Mouse (Mus musculus) hematopoietic stem cell, adult 5-6 weeks (primary cell): ENCODE measurements at regions not wholly inside any gene's neighbourhood (a gene's known extent, or its start where the extent isn't known, plus 50 kb on each side); places are given as distances from the start of the nearest gene placed in this dataset.

Source experiments
- ATAC-seq, 2 experiments: fragments of 125-278 bp in 1 of 2; replicated peaks in 1 of 2; 2 replicates each; pipeline ENCODE4 v1.8.0; 2016 to 2017; ENCODE audit warnings: inconsistent platforms in 2 of 2, mild to moderate bottlenecking in 2 of 2, moderate number of reproducible peaks in 2 of 2, low read depth in 1 of 2, moderate TSS enrichment in 1 of 2; ENCODE audit not compliant: low FRiP score in 2 of 2, poor library complexity in 2 of 2, severe bottlenecking in 2 of 2, insufficient read depth in 1 of 2, low TSS enrichment in 1 of 2

- ATAC-seq, result no peak
Observed at GRCm38 (mm10) chr16:30151104-30151503, 86.9 kb downstream of the Hes1 start.

- peak; percentile 93 to 98 for ATAC-seq
Observed at GRCm38 (mm10) chr16:30155070-30155469, 90.9 kb downstream of the Hes1 start.

GRCm38 (mm10) chr16:30155486-30156246 is 91.5 kb downstream of the Hes1 start:
- ATAC-seq, result 0 out of 4 replicates have a peak, but pooled peaks of 1 of the 2 experiments have one; percentile 3

GRCm38 (mm10) chr16:30158184-30158583 is 94.0 kb downstream of the Hes1 start:
- ATAC-seq, result no peak

GRCm38 (mm10) chr16:30160399-30160798 is 96.2 kb downstream of the Hes1 start:
- peak; percentile 45 to 49 for ATAC-seq

- no peak for ATAC-seq
Observed at GRCm38 (mm10) chr16:30163303-30163702, 99.1 kb downstream of the Hes1 start.

GRCm38 (mm10) chr16:30165667-30166180 is 101.5 kb downstream of the Hes1 start:
- no peak for ATAC-seq

- ATAC-seq, result peak; percentile 88 to 91
Observed at GRCm38 (mm10) chr16:30171381-30172079, 95.8 kb downstream of the Cpn2 start.

- no peak for ATAC-seq
Observed at GRCm38 (mm10) chr16:30172136-30172731, 95.1 kb downstream of the Cpn2 start.

- peak in 1 of 2 experiments; percentile 46; a peak in 2 of 4 replicates for ATAC-seq
Observed at GRCm38 (mm10) chr16:30172798-30173202, 94.5 kb downstream of the Cpn2 start.

GRCm38 (mm10) chr16:30173953-30174874 is 93.1 kb downstream of the Cpn2 start:
- no peak for ATAC-seq

- no peak for ATAC-seq
Observed at GRCm38 (mm10) chr16:30176306-30176705, 91.0 kb downstream of the Cpn2 start.

GRCm38 (mm10) chr16:30177769-30178168 is 89.5 kb downstream of the Cpn2 start:
- ATAC-seq, result no peak

- ATAC-seq, result no peak
Observed at GRCm38 (mm10) chr16:30178596-30178995, 88.7 kb downstream of the Cpn2 start.

GRCm38 (mm10) chr16:30179504-30179976 is 87.8 kb downstream of the Cpn2 start:
- ATAC-seq, result peak; percentile 55 to 75

- 0 out of 4 replicates have a peak, but pooled peaks have one; percentile 9 to 18 for ATAC-seq
Observed at GRCm38 (mm10) chr16:30181116-30181515, 86.2 kb downstream of the Cpn2 start.
